Mouse (Mus musculus) erythroblast, embryonic 14.5 days (primary cell): Measurements from ENCODE around the gene Rad50.

ENCODE experiments used
- GATA1 ChIP-seq: IDR thresholded peaks from 2 replicates; pipeline ENCODE4 v1.6.1; 2012; ENCODE audit warnings: low read length, inconsistent platforms, mixed read lengths
- TAL1 ChIP-seq: IDR thresholded peaks from 3 replicates; pipeline ENCODE4 v1.6.1; 2012; ENCODE audit warnings: low read length, inconsistent platforms, mixed read lengths

DNA sequence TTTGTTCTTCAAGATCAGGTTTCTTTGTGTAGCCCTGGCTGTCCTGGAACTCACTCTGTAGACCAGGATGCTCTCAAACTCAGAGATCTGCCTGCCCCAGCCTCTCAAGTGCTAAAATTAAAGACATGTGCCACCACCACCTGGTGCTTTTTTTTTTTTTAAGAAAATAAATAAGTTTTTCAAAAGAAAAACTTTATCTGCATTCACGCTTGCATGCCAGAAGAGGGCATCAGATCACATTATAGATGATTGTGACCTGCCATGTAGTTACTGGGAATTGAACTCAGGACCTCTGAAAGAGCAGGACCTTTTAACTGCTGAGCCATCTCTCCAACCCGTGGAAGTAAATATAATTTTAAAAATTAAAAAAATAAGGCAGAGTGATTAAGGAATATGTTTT, 38.1 kb upstream of the Rad50 start:
- no peak for TF ChIP-seq GATA1
- no peak for TF ChIP-seq TAL1
